Mouse (Mus musculus) thymus, adult 18-20 months (tissue): Measurements from ENCODE around the gene Rpf1.

ENCODE experiments used
- DNase-seq, 2 experiments: peaks; one replicate each; pipeline ENCODE4 v3.0.0; 2022; ENCODE audit warnings: mixed read lengths in 2 of 2

The Rpf1 gene

GRCm38 (mm10) chr3:146520798-146521651 lies at the start of gene Rpf1:
Gene Rpf1 (minus strand): TSS chr3:146521429.
- DNase-seq = peak; percentile 78 to 86

DNA sequence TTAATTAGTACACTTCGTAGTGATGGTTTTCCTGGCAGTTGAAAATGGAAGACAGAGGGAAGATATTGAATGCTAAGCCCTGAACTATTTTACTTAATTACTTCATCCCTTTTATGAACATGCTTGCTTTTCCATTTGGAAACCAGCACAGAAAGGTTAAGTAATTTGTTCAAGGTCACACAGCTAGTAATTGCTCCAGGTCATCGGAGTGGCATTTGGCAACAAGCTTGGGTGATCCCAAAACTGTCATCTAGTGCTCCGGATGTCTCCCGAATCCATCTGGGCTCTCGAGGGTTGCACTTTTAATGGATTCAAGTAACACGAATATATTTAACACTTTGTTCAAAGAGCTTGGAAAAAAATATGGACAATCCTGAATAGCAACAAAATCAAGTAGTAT lies 49.7 kb upstream of the Rpf1 start:
- DNase-seq = no peak

- no peak for DNase-seq
Observed at GRCm38 (mm10) chr3:146570148-146570782, 49.0 kb upstream of the Rpf1 start, which contains the start of gene Uox. Gene Uox (plus strand): TSS chr3:146570426.

DNA sequence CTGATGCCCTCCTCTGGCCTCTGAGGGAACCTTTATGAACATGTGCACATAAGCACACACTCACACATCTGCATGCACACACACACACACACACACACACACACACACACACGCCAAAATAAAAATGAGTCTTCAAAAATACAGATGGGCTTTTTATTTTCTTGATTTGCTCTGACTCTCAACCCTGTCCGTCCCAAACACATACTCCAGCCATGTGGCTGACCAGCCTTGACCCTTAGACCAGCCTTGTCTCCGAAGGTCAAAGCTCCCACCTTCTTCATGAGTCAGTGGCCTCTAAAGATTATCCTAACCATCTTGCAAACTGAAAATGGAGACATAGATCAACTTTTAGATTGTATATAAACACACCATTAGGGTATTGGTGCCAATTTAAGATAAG lies 48.4 kb upstream of the Rpf1 start:
- no peak for DNase-seq

DNA sequence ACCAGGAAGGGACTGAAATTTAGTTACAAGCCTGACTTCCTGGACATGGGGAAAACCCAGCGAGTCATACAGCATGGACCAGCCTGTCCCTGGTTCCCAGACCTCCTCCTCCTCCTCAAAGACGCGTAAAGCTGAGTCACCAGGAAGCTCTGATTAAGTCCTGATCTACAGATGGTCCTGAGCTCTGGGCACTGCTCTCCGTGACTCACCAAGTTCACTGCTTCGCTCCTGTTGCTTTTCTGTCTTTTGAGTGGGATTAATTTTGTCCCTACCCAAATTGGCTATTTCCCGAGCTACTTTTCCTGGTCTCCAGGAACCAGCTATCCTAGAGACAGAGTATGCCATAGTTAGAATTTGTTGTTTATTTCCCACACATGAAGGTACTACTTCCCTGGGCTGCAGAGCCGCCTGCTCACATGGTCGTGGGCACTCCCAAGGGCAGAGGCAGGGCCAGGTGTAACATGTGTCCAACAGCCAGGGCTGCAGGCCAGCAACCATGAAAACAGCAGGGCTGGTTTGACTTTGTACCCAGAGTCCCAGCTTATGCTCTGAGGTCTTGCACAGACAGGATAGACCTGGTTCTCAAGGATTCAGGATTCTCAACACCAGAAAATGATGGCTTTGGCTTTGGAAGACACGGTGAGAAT lies 46.8 kb upstream of the Rpf1 start:
- DNase-seq = no peak

- DNase-seq = no peak
Observed at GRCm38 (mm10) chr3:146567366-146567765, 46.1 kb upstream of the Rpf1 start.

GRCm38 (mm10) chr3:146565065-146565411 lies 43.8 kb upstream of the Rpf1 start:
- no peak for DNase-seq

DNA sequence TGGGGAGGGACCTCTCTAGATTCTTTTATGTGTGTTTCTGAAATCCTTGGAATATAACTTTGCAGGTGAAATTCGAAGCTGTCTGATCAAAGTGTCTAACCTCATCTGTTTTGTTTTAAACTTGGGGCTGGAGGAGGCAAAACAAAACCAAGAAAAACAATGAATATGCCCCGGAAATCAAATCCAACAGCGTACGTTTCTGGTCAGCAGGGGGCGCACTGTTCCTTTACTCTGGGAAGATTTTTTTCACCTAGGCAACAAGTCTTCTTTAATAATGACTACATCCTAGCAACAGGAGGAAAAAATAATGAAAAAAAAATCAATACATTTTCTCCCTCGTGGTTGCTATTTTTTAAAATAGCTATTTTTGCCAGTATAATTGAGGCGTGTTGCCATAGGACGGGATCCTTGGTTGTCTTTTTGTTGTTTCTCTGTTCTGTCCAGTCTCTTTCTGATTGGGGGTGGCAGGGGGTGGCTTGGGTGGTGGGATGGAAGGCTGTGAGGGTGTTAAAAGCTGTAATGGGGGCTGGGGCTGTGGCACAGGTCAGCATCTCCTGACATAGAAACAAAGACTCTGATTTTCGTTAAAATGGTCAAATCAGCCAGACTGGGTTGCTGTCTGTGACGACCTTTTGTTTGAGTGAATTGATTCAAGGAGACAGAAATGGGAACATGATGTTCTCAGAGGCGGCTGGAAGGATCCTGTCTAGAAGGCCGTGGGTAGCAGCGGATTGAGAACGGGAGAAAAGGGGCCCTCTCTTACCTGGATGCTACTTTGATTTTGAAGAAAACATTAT lies 43.2 kb upstream of the Rpf1 start:
- peak; percentile 8 to 18 for DNase-seq

DNA sequence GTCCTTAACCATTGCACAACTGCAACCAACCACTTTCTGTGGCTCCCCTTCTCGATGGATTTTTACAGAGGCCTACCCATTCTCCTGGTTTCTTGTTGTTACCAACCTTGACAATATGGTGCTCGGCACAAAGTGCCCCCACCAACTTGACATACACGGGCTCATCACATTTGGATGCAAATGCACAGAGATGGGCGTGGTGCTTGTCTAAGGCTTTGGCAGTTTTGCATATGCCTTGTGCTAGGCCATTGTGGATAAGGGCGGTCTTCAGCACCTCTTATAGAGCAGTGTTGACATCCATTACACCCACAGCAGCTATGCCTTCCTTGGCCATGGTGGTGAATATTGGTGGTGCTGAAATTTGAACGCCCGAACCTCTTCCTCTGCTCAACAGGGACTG lies 41.7 kb upstream of the Rpf1 start:
- DNase-seq = no peak

DNA sequence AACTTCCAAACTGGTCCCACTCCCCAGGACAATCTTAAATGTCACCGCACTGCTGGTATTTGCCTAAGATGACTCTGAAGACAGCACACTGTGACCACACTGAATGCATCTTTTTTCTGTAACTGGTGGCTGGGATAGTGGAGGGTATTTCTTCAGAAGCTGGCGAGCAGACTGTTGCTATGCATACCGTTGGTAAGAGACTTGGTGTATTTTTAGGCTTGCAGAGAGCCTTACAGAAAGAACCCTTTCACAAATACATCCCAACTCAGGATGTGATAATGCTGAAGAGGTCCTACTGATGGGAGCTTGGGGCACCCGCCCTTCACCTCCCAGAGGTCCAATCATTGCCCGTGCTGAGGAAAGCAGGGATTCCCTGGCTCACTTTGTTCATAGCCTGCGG lies 36.3 kb upstream of the Rpf1 start:
- DNase-seq = no peak

DNA sequence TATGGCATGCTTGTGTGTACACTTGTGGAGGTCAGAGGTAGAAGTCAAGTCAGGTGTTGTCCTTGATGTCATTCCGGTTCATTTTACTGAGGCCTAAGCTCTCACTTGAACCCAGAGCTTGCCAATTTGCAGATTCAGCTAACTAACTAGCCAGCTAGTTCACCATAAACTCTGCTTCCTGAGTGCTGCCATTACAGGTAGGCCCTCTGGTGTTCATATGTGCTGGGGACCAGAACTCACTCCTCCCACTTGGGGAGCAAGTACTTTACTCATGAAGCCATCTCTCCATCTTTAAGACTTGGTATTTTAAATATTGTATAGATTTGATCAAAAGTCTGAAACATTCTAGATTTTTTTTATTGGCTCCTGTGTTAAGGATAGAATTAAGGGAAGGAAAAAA lies 35.3 kb upstream of the Rpf1 start:
- DNase-seq = no peak

DNA sequence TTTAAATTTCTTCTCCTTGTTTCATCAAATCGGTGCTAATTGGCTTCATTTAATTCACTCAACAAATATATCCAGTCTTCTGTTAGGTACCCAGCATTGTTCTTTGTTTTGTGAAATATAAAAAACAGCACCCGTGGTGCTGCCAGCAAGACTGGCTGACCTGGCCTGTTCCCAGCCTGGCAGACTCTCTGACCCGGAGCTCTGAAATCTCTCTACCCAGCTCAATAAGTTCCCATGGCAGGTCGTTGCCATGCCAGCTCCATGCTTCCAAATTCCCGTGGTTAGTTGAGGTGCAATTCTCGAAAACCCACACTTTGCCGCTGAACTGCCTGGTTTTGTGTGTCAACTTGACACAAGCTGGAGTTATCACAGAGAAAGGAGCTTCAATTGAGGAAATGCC lies 33.6 kb upstream of the Rpf1 start:
- no peak for DNase-seq

DNA sequence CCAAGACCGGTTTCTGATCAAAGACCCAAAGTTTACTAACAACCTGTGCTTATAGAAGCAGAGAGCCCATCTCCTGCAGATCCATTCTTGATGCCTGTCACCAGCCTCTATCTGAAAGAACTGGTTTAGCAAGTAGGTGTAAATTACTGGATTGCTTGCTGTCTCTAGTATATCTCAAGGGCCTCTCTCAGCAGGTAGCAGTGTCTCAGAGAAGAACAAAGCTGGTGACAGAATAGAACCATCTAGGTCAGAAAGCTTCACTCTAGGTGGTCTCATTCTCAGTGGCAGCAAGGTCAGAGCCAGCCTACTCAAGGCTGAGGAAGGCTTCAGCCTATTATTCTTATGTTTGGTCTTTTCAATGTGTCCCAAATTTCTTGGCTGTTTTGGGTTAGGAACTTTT lies 22.4 kb upstream of the Rpf1 start:
- DNase-seq = no peak

- no peak for DNase-seq
Observed at GRCm38 (mm10) chr3:146540521-146541273, 19.5 kb upstream of the Rpf1 start.

- DNase-seq = no peak
Observed at GRCm38 (mm10) chr3:146534986-146535385, 13.8 kb upstream of the Rpf1 start.

DNA sequence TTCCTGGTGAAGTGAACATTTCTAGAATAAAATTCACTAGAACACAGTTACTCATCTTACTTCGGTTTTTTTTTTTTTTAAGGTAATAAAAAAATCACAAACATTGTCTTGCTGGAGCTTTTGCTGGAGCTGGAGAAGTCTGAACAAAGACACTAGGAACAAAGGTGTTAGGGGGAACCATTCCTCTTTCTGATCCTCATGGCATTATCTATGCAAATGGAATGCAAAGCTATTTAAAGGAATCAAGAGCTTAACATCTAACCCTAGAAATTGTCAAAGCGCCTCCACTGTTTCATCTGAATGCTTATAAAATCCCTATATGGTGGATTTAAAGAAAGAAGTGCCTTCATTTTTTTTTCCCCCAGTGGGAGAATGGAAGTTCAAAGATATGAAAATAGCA lies 7.1 kb upstream of the Rpf1 start:
- no peak for DNase-seq

DNA sequence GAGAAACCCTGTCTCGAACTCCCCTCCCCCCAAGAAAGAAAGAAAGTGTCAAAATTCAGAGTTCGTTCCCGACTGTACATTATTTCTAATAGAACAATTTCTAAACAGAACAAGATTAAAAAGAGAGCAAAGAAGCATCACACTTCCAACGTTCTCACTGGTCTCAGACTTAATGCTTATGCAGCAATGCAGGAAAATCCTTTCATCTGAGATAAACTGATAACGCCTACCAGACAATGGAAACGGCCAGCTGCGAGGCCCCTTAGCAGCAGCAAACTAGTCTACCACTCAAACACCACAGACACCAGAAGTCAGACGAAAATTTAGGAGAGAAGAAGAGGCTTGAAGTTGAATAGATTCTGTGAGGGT lies 407 bp upstream of the Rpf1 start:
- DNase-seq = no peak

- no peak for DNase-seq
Observed at GRCm38 (mm10) chr3:146520226-146520797, 917 bp downstream of the Rpf1 start.

DNA sequence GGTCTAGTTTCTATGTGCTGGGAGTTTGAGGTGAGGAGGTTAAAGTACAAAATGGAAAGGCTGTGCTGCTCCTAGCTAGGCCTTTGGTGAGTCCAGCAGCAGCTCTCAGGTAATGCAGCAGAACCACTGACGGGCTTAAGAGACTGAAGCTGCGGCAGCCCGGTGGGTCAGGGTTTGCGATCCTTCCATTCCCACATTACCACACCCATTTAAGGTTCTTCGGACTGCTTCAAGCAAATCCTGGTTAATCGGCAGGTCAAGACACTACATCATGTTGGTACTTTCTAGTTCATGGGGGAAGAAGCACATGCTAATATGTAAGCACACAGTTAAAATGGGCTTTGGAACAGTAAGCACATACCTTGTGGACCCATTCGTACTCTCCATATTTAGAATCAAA lies 14.5 kb downstream of the Rpf1 start:
- no peak for DNase-seq

DNA sequence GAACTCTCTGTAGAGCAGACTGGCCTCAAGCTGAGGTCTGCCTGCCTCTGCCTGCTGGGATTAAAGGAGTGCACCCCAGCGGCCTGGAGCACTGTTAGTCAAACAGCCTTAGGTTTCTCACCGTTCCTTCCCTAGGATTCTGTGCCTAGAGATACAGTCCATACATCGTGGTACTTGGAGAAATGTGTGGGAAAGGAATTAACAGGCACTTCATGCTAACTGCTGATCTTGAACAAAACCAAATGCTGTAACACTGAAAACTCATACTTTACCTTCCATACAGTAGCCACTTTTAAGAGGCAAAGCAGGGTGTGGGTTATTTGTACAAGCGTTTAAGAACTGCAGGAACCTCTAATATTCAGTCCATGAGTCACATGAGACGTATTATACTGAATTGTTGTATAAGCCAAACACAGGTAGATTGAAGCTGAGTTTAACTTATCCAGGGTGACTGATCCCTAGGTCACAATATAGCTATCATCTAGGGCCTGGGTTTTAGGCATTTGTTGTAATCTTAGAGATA lies 19.6 kb downstream of the Rpf1 start:
- DNase-seq = no peak

DNA sequence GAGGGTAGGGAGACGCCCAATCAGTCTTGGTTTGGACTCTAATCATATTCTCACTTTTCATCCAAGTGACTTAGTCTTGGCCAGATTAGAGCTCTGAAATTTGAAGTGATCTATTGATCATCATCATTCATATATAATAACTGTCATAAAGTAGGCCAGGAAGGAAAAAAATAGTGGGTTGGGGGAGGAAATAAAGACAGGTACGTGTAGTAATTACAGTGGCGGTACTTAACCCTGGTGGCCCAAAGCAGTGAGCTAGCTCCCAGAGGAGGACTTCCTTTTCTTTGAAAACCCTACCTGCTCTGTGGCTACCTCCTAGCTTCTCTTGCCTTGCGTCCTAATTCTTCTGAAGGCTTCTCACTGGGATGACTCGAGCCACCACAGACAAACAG lies 20.4 kb downstream of the Rpf1 start:
- no peak for DNase-seq
